Mouse (Mus musculus) MEL (cell line): Measurements from ENCODE around the gene Cdh4.

Experiments used
- CTCF ChIP-seq, 3 experiments: IDR thresholded peaks in 2 of 3; conservative IDR thresholded peaks in 1 of 3; 2 replicates each; pipeline ENCODE4 v1.5.1; 2011 to 2012; ENCODE audit warnings: low read length in 3 of 3, low read depth in 2 of 3, mild to moderate bottlenecking in 2 of 3, improper control_type of control experiment in 1 of 3, inconsistent platforms in 1 of 3, mixed read lengths in 1 of 3, moderate library complexity in 1 of 3; ENCODE audit not compliant: control insufficient read depth in 1 of 3, insufficient read depth in 1 of 3, poor library complexity in 1 of 3, severe bottlenecking in 1 of 3
- MAFK ChIP-seq: IDR thresholded peaks from 2 replicates; pipeline ENCODE4 v1.6.1; 2011; ENCODE audit warnings: low read depth, mild to moderate bottlenecking, low read length, improper control_type of control experiment, borderline replicate concordance
- POLR2A ChIP-seq, 2 experiments: IDR thresholded peaks; 2 replicates each; pipeline ENCODE4 v1.6.1; 2011 to 2012; ENCODE audit warnings: low read length in 2 of 2, mild to moderate bottlenecking in 2 of 2, control low read depth in 1 of 2, improper control_type of control experiment in 1 of 2, low read depth in 1 of 2, moderate library complexity in 1 of 2; ENCODE audit not compliant: control insufficient read depth in 1 of 2, insufficient read depth in 1 of 2, poor library complexity in 1 of 2
- RCOR1 ChIP-seq: IDR thresholded peaks from 2 replicates; pipeline ENCODE4 v1.6.1; 2012; ENCODE audit warnings: low read depth, mild to moderate bottlenecking, inconsistent platforms, low read length, improper control_type of control experiment

DNA sequence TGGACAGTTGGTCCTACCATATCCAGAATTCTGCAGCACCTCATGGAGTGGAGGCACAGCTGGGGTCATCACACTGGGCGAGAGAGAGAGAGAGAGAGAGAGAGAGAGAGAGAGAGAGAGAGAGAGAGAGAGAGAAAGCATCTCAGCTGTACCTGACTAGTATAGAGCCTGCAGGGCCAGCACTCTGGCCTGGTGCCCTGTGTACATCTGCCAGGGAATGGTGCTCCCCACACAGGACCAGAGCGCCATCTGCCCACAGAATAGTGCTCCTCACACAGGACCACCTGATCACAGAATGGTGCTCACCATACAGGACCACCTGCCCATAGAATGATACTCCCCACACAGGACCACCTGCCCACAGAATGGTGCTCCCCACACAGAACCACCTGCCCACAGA is 322.2 kb downstream of the Cdh4 start:
- no peak for TF ChIP-seq MAFK
- no peak for TF ChIP-seq POLR2A (IDR thresholded peaks at IDR 0.05; ENCODE audit: control insufficient read depth in 1 of 2, insufficient read depth in 1 of 2, low read depth in 1 of 2, low read length in 2 of 2, poor library complexity in 1 of 2)
- no peak for TF ChIP-seq RCOR1
- no peak for TF ChIP-seq CTCF (IDR thresholded peaks at IDR 0.05 in 2 of 3, conservative IDR thresholded peaks at IDR 0.05 in 1 of 3; ENCODE audit: control insufficient read depth in 1 of 3, insufficient read depth in 1 of 3, low read depth in 2 of 3, low read length in 3 of 3, poor library complexity in 1 of 3, severe bottlenecking in 1 of 3)
